In genomic region chr11:57474296-57474941, GRCm38 (mm10) we compare ENCODE assay signal across 10 mouse cellular contexts. TPM values are rescaled to one million over a fixed set of nuclear protein-coding genes. Genes with fewer than 3 reads are reported as not detected.
DNase-seq lines count a peak whose midpoint lies in the region; ATAC-seq lines count a peak whose summit lies in the region.
"Had no signal": no experiment of that assay in that cellular context is flagged by ENCODE, and none has a peak within 500 bp of the region (broad histone marks: within the 10 kb centered on the region; RNA-seq: fewer than 3 reads in every experiment).

No protein-coding gene starts in this region.

- intact Hi-C loops in left cerebral cortex, postnatal 10 days (cut with DNase I) = loop anchor here (2.0 kb wide), 1 partner anchor 304 kb away; no protein-coding TSS in a partner anchor

- peaks cover 9% of the 10 kb centered on the region; the same call in 1 of the 2 replicates for H3K27me3 ChIP-seq in hindbrain, embryonic 12.5 days
- H3K27me3 ChIP-seq in hindbrain, embryonic 13.5 days = peaks cover 6% of the 10 kb centered on the region; the same call in 1 of the 2 replicates

- H3K4me3 ChIP-seq in hindbrain, embryonic 12.5 days = no peak overlapping the region
- H3K4me3 ChIP-seq in hindbrain, embryonic 13.5 days = no peak overlapping the region
- H3K4me3 ChIP-seq: midbrain, embryonic 12.5 days had no signal

- peaks cover 2% of the 10 kb centered on the region; the same call in 1 of the 2 replicates for H3K9me3 ChIP-seq in hindbrain, embryonic 12.5 days (replicated peaks)
- H3K9me3 ChIP-seq in hindbrain, embryonic 13.5 days = no peaks in the 10 kb centered on the region
- H3K9me3 ChIP-seq: midbrain, embryonic 12.5 days had no signal

- peak; percentile 29 to 59 for DNase-seq in frontal cortex, adult 2 months (ENCODE audit: extremely low spot score in 1 of 2, low spot score in 1 of 2)
- peak; percentile 23 to 62 for DNase-seq in left cerebral cortex, postnatal 10 days (ENCODE audit: extremely low spot score in 1 of 2, low spot score in 2 of 2)
- DNase-seq in right cerebral cortex, adult 2 months (ENCODE audit: low spot score in 2 of 2) = peak; percentile 59 to 61
- no peak for DNase-seq in urinary bladder, postnatal 14 days (ENCODE audit: low spot score)
- no peak for DNase-seq in thymus, postnatal 36 days
- no peak for DNase-seq in adipocyte (ENCODE audit: low spot score)

- 0 out of 2 replicates have a peak, but pooled peaks cover 2% of the 10 kb centered on the region for H3K4me1 ChIP-seq in hindbrain, embryonic 12.5 days
- peaks cover 7% of the 10 kb centered on the region for H3K4me1 ChIP-seq in hindbrain, embryonic 13.5 days (replicated peaks)

- WGBS in hindbrain, embryonic 12.5 days = 59% methylated on average over 6 of the region's 6 CpGs
- 50% methylated on average over 6 of the region's 6 CpGs for WGBS in hindbrain, embryonic 13.5 days

- no peak overlapping the region for H3K27ac ChIP-seq in hindbrain, embryonic 12.5 days
- no peak overlapping the region for H3K27ac ChIP-seq in hindbrain, embryonic 13.5 days
- H3K27ac ChIP-seq: liver, embryonic 14.5 days; midbrain, embryonic 12.5 days had no signal

- H3K9ac ChIP-seq in hindbrain, embryonic 12.5 days = no peak overlapping the region
- no peak overlapping the region for H3K9ac ChIP-seq in hindbrain, embryonic 13.5 days
- H3K9ac ChIP-seq: liver, embryonic 14.5 days; midbrain, embryonic 12.5 days had no signal

- 0 out of 2 replicates have a peak, but pooled peaks have one; percentile 17 for ATAC-seq in hindbrain, embryonic 12.5 days (ENCODE audit: low FRiP score)
- no peak for ATAC-seq in hindbrain, embryonic 13.5 days (ENCODE audit: low FRiP score)

- H3K36me3 ChIP-seq in hindbrain, embryonic 12.5 days = 0 out of 2 replicates have a peak, but pooled peaks cover 7% of the 10 kb centered on the region
- H3K36me3 ChIP-seq in hindbrain, embryonic 13.5 days = peaks cover 15% of the 10 kb centered on the region; the same call in 1 of the 2 replicates

- H3K4me2 ChIP-seq in hindbrain, embryonic 12.5 days (replicated peaks) = no peak overlapping the region
- H3K4me2 ChIP-seq in hindbrain, embryonic 13.5 days = no peak overlapping the region
- H3K4me2 ChIP-seq: midbrain, embryonic 12.5 days had no signal

RNA-seq across cellular contexts. Expression of gene Fam114a2, which starts 44.0 kb away (rescaled TPM):
- polyA plus RNA-seq in hindbrain, embryonic 12.5 days (2016; fragmentation: Nextera tagmentation; extraction: Ambion mirVana) = 86.3 and 88.2 TPM in 2 replicates
- 92.7 and 94.9 TPM in 2 replicates for polyA plus RNA-seq in hindbrain, embryonic 13.5 days (2015; fragmentation: Nextera tagmentation; extraction: Ambion mirVana)
- 42.2 and 42.7 TPM in 2 replicates for polyA plus RNA-seq in frontal cortex, adult 2 months (2012; rRNA removed)
- 10 to 100 TPM; 25.2 to 29.2 TPM for total RNA-seq in left cerebral cortex, postnatal 10 days (2021)

RNA-seq across cellular contexts. Expression of gene Mfap3, which starts 44.0 kb away (rescaled TPM):
- polyA plus RNA-seq in hindbrain, embryonic 12.5 days (2016; fragmentation: Nextera tagmentation; extraction: Ambion mirVana) = 57.6 and 59.7 TPM in 2 replicates
- polyA plus RNA-seq in hindbrain, embryonic 13.5 days (2015; fragmentation: Nextera tagmentation; extraction: Ambion mirVana) = 62.7 and 66.8 TPM in 2 replicates
- 17.2 and 18.1 TPM in 2 replicates for polyA plus RNA-seq in frontal cortex, adult 2 months (2012; rRNA removed)
- total RNA-seq in left cerebral cortex, postnatal 10 days (2021) = 10 to 100 TPM; 35.0 to 35.3 TPM

Comparison
In these comparisons a context has a peak if more than half of its experiments do, and no peak if none do; other contexts are left out.
1. DNase-seq: peak in frontal cortex, adult 2 months (2 of 2), left cerebral cortex, postnatal 10 days (2 of 2) and right cerebral cortex, adult 2 months (2 of 2); none in urinary bladder, postnatal 14 days (single experiment), thymus, postnatal 36 days (0 of 2) and adipocyte (single experiment).